Mouse (Mus musculus) liver, postnatal 0 days (tissue): ENCODE measurements around the gene Rnf19b.

Experiments
- CTCF ChIP-seq: sonication (generic); IDR thresholded peaks from 2 replicates; pipeline ENCODE4 v1.5.1; 2016; ENCODE audit warnings: antibody characterized with exemption, low read depth
- EP300 ChIP-seq: IDR thresholded peaks from 2 replicates; pipeline ENCODE4 v1.6.1; 2016; ENCODE audit warnings: antibody characterized with exemption, low read depth, mild to moderate bottlenecking

- TF ChIP-seq CTCF (no peak), EP300 (no peak)
Measured at GRCm38 (mm10) chr4:129095276-129095675, 37.2 kb downstream of the Rnf19b start.
